Mouse (Mus musculus) intestine, embryonic 14.5 days (tissue): ENCODE measurements around the gene Mpzl1. TPM values are rescaled to one million over a fixed set of nuclear protein-coding genes. Genes with fewer than 3 reads are reported as not detected.
A peak's percentile ranks its signal among the peaks of the same experiment; 100 is the strongest.
"Not testable (repeated sequence)": the region's sequence is repeated elsewhere in the genome, so short reads cannot be mapped to it uniquely, and the experiment has no call there.

Source experiments
- ATAC-seq: fragments of 200-750 bp; cut with Nextera tagmentation; replicated peaks from 2 replicates; pipeline ENCODE4 v1.8.0; 2017; ENCODE audit warnings: low read depth, moderate number of reproducible peaks, moderate TSS enrichment, moderate library complexity; ENCODE audit not compliant: low FRiP score, low TSS enrichment
- DNase-seq: peaks from one replicate; pipeline ENCODE4 v3.0.0-alpha.2; 2018; ENCODE audit warnings: low spot score
- H3K27ac ChIP-seq: fragments of 300-500 bp; sonication (generic); 2 replicates; pipeline ENCODE4 v1.5.1; 2014; ENCODE audit warnings: low read depth, mild to moderate bottlenecking, control low read depth
- H3K27me3 ChIP-seq: fragments of 300-500 bp; sonication (generic); replicated peaks from 2 replicates; pipeline ENCODE4 v1.6.1; 2014; ENCODE audit warnings: low read length, control low read depth; ENCODE audit not compliant: control insufficient read depth, insufficient read depth
- H3K36me3 ChIP-seq: fragments of 300-500 bp; sonication (generic); 2 replicates; pipeline ENCODE4 v1.6.1; 2014; ENCODE audit warnings: low read length, control low read depth; ENCODE audit not compliant: control insufficient read depth, insufficient read depth
- H3K4me1 ChIP-seq: fragments of 300-500 bp; sonication (generic); replicated peaks from 2 replicates; pipeline ENCODE4 v1.6.1; 2014; ENCODE audit warnings: low read length, control low read depth, mixed read lengths; ENCODE audit not compliant: control insufficient read depth, insufficient read depth
- H3K4me2 ChIP-seq: fragments of 300-500 bp; sonication (generic); 2 replicates; pipeline ENCODE4 v1.6.1; 2014; ENCODE audit warnings: low read length
- H3K4me3 ChIP-seq: fragments of 300-500 bp; sonication (generic); 2 replicates; pipeline ENCODE4 v1.5.1; 2014; ENCODE audit warnings: low read depth, low read length, control low read depth, mixed read lengths
- H3K9ac ChIP-seq: fragments of 300-500 bp; sonication (generic); 2 replicates; pipeline ENCODE4 v1.6.1; 2014; ENCODE audit warnings: mild to moderate bottlenecking, low read length
- H3K9me3 ChIP-seq: fragments of 300-500 bp; sonication (generic); 2 replicates; pipeline ENCODE4 v1.6.1; 2016; ENCODE audit warnings: low read length, control low read depth; ENCODE audit not compliant: control insufficient read depth
- WGBS: fragments of 180-500 bp; shearing (Covaris S2); extraction: QIAGEN DNeasy Blood & Tissue Kit; methylation state at CpG from one replicate; pipeline ENCODE4 v1.1.7; 2014; 5-methylcytosine and 5-hydroxymethylcytosine counted together
- polyA plus RNA-seq: library from polyadenylated mRNA; unstranded; fragments of >200 nt; fragmentation: Nextera tagmentation; extraction: Ambion mirVana; gene quantifications from 2 replicates; pipeline ENCODE4 v1.2.1, GENCODE M21; 2014

Gene Mpzl1
- polyA plus RNA-seq, result 172 and 187 TPM in 2 replicates

DNA sequence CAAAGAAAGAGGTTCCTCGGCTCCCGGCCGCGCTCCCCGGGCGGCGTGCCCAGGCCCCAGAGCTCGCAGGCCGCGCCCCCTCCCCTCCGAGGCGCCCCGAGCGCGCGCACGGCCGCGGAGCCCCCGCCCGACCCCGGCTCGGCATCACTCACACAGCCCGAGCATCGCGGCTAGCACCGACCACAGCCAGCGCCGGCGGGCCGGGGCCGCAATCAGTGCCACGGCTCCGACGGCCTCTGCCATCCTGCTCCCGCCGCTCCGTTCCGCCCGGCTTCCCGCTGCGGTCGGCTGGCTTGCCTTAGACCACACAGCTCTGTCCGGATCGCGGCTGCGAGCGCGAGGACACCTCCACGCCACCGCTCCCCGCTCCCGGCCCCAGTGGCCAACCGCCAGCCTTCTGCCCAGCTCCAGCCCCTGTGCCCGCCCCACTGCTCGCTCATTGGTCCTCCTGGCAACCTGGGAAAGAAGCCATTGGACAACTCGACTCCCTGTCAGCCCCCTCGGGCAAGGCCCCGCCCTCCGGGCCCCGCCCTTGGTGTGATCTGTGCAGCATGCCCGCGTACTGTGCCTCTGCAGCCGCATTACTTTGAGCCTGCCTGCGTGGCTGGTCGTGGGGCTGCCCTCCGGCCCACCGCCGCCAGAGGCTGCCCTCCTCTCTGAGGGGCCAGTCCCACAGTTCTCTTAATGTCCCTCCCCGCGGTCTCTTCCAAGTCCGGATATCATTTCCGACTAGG, at the start of gene Mpzl1:
TSS of gene Mpzl1 (minus strand) at position 388 of the 734 bp plus-strand sequence.
- Histone ChIP-seq H3K27me3 (no peaks in the 10 kb centered on the region), H3K9me3 (no peaks in the 10 kb centered on the region), H3K9ac (peak within 1 kb of the TSS; percentile 86), H3K4me1 (peaks cover 40% of the 10 kb centered on the region), H3K4me3 (peak within 1 kb of the TSS; percentile 84), H3K4me2 (peak within 1 kb of the TSS; percentile 77), H3K27ac (peak within 1 kb of the TSS; percentile 97), H3K36me3 (no peaks in the 10 kb centered on the region)
- DNase-seq, result peak; percentile 97
- peak; percentile 98 for ATAC-seq
- under 1% methylated on average over 55 of the region's 73 CpGs for WGBS

GRCm38 (mm10) chr1:165682056-165682853, 47.9 kb upstream of the Mpzl1 start:
- H3K36me3 ChIP-seq, result peaks cover 6% of the 10 kb centered on the region; the same call in 1 of the 2 replicates

GRCm38 (mm10) chr1:165681045-165681794, 46.9 kb upstream of the Mpzl1 start:
- Histone ChIP-seq H3K27me3 (no peaks in the 10 kb centered on the region), H3K9ac (no peak overlapping the region), H3K4me1 (peaks cover 10% of the 10 kb centered on the region), H3K36me3 (peaks cover 6% of the 10 kb centered on the region; the same call in 1 of the 2 replicates), H3K27ac (no peak overlapping the region), H3K4me3 (no peak overlapping the region), H3K9me3 (no peaks in the 10 kb centered on the region), H3K4me2 (no peak overlapping the region)
- no peak for ATAC-seq
- no peak for DNase-seq
- 71% methylated on average over 13 of the region's 13 CpGs for WGBS

More at GRCm38 (mm10) chr1:165682056-165682853, 47.9 kb upstream of the Mpzl1 start:
- no peak overlapping the region for H3K4me3 ChIP-seq
- H3K27ac ChIP-seq, result no peak overlapping the region
- H3K4me1 ChIP-seq, result peaks cover 10% of the 10 kb centered on the region
- ATAC-seq, result no peak
- H3K27me3 ChIP-seq, result no peaks in the 10 kb centered on the region
- 76% methylated on average over 18 of the region's 18 CpGs for WGBS
- H3K4me2 ChIP-seq, result no peak overlapping the region
- no peak for DNase-seq
- H3K9me3 ChIP-seq, result no peaks in the 10 kb centered on the region
- no peak overlapping the region for H3K9ac ChIP-seq

DNA sequence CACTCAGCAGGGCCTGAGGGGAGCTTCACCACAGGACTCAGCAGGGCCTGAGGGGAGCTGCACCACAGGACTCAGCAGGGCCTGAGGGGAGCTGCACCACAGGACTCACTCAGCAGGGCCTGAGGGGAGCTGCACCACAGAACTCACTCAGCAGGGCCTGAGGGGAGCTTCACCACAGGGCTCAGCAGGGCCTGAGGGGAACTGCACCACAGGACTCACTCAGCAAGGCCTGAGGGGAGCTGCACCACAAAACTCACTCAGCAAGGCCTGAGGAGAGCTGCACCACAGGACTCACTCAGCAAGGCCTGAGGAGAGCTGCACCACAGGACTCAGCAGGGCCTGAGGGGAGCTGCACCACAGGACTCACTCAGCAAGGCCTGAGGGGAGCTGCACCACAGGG, 45.7 kb upstream of the Mpzl1 start:
- not testable (repeated sequence) for DNase-seq, H3K27me3 ChIP-seq, H3K4me3 ChIP-seq, H3K4me2 ChIP-seq, H3K27ac ChIP-seq, H3K9me3 ChIP-seq, H3K36me3 ChIP-seq, H3K4me1 ChIP-seq, ATAC-seq, H3K9ac ChIP-seq

GRCm38 (mm10) chr1:165679618-165679997, 45.3 kb upstream of the Mpzl1 start:
- Histone ChIP-seq H3K27me3 (no peaks in the 10 kb centered on the region), H3K9ac (no peak overlapping the region), H3K4me2 (no peak overlapping the region), H3K4me3 (no peak overlapping the region), H3K27ac (no peak overlapping the region), H3K9me3 (no peaks in the 10 kb centered on the region), H3K36me3 (peaks cover 6% of the 10 kb centered on the region; the same call in 1 of the 2 replicates), H3K4me1 (peaks cover 5% of the 10 kb centered on the region; the same call in 1 of the 2 replicates)
- ATAC-seq (no peak), DNase-seq (no peak)
- WGBS, result 43% methylated on average over 3 of the region's 3 CpGs

GRCm38 (mm10) chr1:165678861-165679617, 44.7 kb upstream of the Mpzl1 start:
- ATAC-seq (no peak), DNase-seq (no peak)
- Histone ChIP-seq H3K4me3 (no peak overlapping the region), H3K27ac (no peak overlapping the region), H3K27me3 (no peaks in the 10 kb centered on the region), H3K4me1 (peaks cover 5% of the 10 kb centered on the region; the same call in 1 of the 2 replicates), H3K9me3 (no peaks in the 10 kb centered on the region), H3K9ac (no peak overlapping the region), H3K36me3 (peaks cover 6% of the 10 kb centered on the region; the same call in 1 of the 2 replicates), H3K4me2 (no peak overlapping the region)
- whole genome bisulfite sequencing, result 82% methylated on average over 15 of the region's 15 CpGs

DNA sequence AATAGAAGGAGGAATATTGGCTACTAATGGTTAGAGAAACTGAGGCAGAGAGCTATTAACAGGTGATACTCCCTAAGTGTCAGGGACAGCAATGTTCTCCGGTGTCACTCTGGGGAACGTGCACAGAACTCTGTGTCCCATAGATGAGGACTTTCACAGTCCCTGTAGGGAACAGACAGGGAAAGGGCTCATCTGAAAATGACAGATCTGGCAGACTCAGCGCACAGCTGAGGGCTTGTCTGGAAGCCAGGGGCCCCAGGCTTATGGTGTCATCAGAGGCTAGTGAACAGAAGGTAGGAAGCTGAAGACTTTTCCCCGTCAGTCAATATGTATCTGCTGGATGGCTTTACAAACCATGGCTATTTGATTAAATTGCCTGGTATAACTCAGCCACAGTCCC, 43.2 kb upstream of the Mpzl1 start:
- Histone ChIP-seq H3K27me3 (no peaks in the 10 kb centered on the region), H3K4me3 (no peak overlapping the region), H3K4me1 (peaks cover 1% of the 10 kb centered on the region; the same call in 1 of the 2 replicates), H3K27ac (no peak overlapping the region), H3K9me3 (no peaks in the 10 kb centered on the region), H3K4me2 (no peak overlapping the region), H3K36me3 (peaks cover 6% of the 10 kb centered on the region; the same call in 1 of the 2 replicates), H3K9ac (no peak overlapping the region)
- ATAC-seq, result no peak
- no peak for DNase-seq
- WGBS, result 76% methylated on average over 4 of the region's 4 CpGs

DNA sequence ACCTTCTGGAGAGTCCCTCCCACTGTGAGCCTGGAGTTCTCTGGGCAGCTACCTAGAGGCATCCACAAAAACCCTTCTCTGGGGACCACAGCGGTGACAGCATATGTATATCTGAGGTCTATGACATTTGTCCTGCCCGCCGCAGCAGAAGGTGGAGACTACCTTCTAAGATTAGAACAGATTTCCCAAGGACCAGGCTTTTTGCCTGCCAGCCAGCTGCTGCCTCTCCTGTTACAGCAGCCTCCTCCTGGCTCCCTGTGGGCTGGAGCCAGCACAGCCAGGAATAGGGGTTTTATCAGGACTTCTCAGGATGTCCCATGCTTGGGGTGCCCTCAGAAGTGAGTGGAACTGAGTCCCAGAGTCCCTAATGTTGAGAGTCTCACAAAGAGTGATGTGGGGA, 42.7 kb upstream of the Mpzl1 start:
- WGBS, result 71% methylated on average over 3 of the region's 3 CpGs
- Histone ChIP-seq H3K9me3 (no peaks in the 10 kb centered on the region), H3K27ac (no peak overlapping the region), H3K9ac (no peak overlapping the region), H3K27me3 (no peaks in the 10 kb centered on the region), H3K36me3 (peaks cover 6% of the 10 kb centered on the region; the same call in 1 of the 2 replicates), H3K4me3 (no peak overlapping the region), H3K4me1 (no peaks in the 10 kb centered on the region), H3K4me2 (no peak overlapping the region)
- no peak for ATAC-seq
- no peak for DNase-seq
